Mouse (Mus musculus): ENCODE data around the gene Aqp7. TPM values are rescaled to one million over a fixed set of nuclear protein-coding genes. Genes with fewer than 3 reads are reported as not detected.

The Aqp7 gene
- polyA plus RNA-seq, 1 experiment: 2.9 TPM

GRCm38 (mm10) chr4:41048926-41049325 lies 987 bp upstream of the Aqp7 start:
- no peak for DNase-seq
- WGBS: 57% methylated on average over 2 of the region's 2 CpGs
- no peak for TF ChIP-seq CTCF (IDR thresholded peaks at IDR 0.05; ENCODE audit: insufficient read depth, low read length)

GRCm38 (mm10) chr4:41046254-41046795 lies 1.6 kb downstream of the Aqp7 start:
- no peak overlapping the region for H3K4me3 ChIP-seq (replicated peaks; ENCODE audit: extremely low read depth, low read depth, low read length)
- H3K4me1 ChIP-seq (ENCODE audit: control insufficient read depth, insufficient read depth, low read length): no peaks in the 10 kb centered on the region
- no peak for DNase-seq
- TF ChIP-seq POLR2A (IDR thresholded peaks at IDR 0.05; ENCODE audit: borderline replicate concordance, extremely low read depth, low read depth, low read length) (no peak), CTCF (IDR thresholded peaks at IDR 0.05; ENCODE audit: insufficient read depth, low read length) (no peak)
- 71% methylated on average over 13 of the region's 13 CpGs for WGBS

More at GRCm38 (mm10) chr4:41048926-41049325, 987 bp upstream of the Aqp7 start:
- no peak overlapping the region for H3K4me3 ChIP-seq (replicated peaks; ENCODE audit: extremely low read depth, low read depth, low read length)
- no peaks in the 10 kb centered on the region for H3K4me1 ChIP-seq (ENCODE audit: control insufficient read depth, insufficient read depth, low read length)

GRCm38 (mm10) chr4:41045288-41045687 lies 2.7 kb downstream of the Aqp7 start:
- H3K4me1 ChIP-seq (ENCODE audit: control insufficient read depth, insufficient read depth, low read length): no peaks in the 10 kb centered on the region
- DNase-seq: no peak
- 77% methylated on average over 3 of the region's 3 CpGs for WGBS
- TF ChIP-seq POLR2A (IDR thresholded peaks at IDR 0.05; ENCODE audit: borderline replicate concordance, extremely low read depth, low read depth, low read length): no peak
- TF ChIP-seq CTCF (IDR thresholded peaks at IDR 0.05; ENCODE audit: insufficient read depth, low read length): no peak
- H3K4me3 ChIP-seq (replicated peaks; ENCODE audit: extremely low read depth, low read depth, low read length): no peak overlapping the region

GRCm38 (mm10) chr4:41043961-41044360 lies 4.0 kb downstream of the Aqp7 start:
- no peaks in the 10 kb centered on the region for H3K4me1 ChIP-seq (ENCODE audit: control insufficient read depth, insufficient read depth, low read length)
- WGBS: 64% methylated on average over 5 of the region's 5 CpGs
- DNase-seq: no peak
- no peak for TF ChIP-seq POLR2A (IDR thresholded peaks at IDR 0.05; ENCODE audit: borderline replicate concordance, extremely low read depth, low read depth, low read length)
- TF ChIP-seq CTCF (IDR thresholded peaks at IDR 0.05; ENCODE audit: insufficient read depth, low read length): no peak
- no peak overlapping the region for H3K4me3 ChIP-seq (replicated peaks; ENCODE audit: extremely low read depth, low read depth, low read length)

GRCm38 (mm10) chr4:41042880-41043279 lies 5.1 kb downstream of the Aqp7 start:
- 77% methylated on average over 12 of the region's 12 CpGs for WGBS
- TF ChIP-seq CTCF (IDR thresholded peaks at IDR 0.05; ENCODE audit: insufficient read depth, low read length): no peak
- no peak for TF ChIP-seq POLR2A (IDR thresholded peaks at IDR 0.05; ENCODE audit: borderline replicate concordance, extremely low read depth, low read depth, low read length)
- Histone ChIP-seq H3K4me1 (ENCODE audit: control insufficient read depth, insufficient read depth, low read length) (no peaks in the 10 kb centered on the region), H3K4me3 (replicated peaks; ENCODE audit: extremely low read depth, low read depth, low read length) (no peak overlapping the region)
- DNase-seq: no peak

DNA sequence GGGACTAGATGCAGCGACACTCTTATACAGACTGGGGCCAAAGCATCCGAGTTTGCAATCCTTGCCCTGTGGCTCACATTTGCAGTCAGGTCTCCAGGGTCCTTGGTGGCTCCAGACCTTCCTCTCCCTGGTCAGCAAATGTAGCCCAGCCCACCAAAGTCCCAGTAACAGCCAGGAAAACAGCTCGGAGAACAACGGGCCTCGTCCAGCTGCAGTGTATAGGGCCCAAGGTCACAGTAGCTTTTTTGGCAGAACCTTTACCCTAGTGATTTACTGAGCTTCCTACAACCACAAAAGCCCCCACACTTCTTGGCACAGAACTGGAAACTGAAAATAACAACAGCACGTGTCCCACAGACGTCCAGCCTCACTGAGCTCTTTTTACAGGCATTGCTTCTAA lies 7.0 kb downstream of the Aqp7 start:
- H3K4me3 ChIP-seq (replicated peaks; ENCODE audit: extremely low read depth, low read depth, low read length): no peak overlapping the region
- WGBS: 45% methylated on average over 7 of the region's 7 CpGs
- no peak for TF ChIP-seq CTCF (IDR thresholded peaks at IDR 0.05; ENCODE audit: insufficient read depth, low read length)
- no peak for TF ChIP-seq POLR2A (IDR thresholded peaks at IDR 0.05; ENCODE audit: borderline replicate concordance, extremely low read depth, low read depth, low read length)
- no peak for DNase-seq
- no peaks in the 10 kb centered on the region for H3K4me1 ChIP-seq (ENCODE audit: control insufficient read depth, insufficient read depth, low read length)

DNA sequence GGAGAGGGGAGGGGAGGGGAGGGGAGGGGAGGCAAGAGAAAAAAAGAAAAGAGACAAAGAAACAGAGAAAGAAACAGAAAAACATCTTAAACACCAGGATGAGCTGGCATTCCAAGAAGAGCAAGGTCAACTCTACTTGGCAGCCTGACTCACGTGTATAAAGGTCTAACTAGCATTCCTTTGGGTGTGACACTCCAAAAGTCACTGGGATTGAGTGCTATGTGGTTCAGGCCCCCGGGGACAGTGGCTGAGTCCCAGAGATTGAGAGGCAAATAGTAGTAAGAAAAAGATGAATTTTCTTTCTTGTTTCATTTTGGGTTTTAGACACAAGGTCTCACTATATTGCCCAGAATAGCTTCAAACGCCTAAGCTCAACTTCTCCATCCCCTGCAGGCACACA lies 10.0 kb downstream of the Aqp7 start:
- WGBS: 46% methylated on average over 3 of the region's 3 CpGs
- no peak for DNase-seq

DNA sequence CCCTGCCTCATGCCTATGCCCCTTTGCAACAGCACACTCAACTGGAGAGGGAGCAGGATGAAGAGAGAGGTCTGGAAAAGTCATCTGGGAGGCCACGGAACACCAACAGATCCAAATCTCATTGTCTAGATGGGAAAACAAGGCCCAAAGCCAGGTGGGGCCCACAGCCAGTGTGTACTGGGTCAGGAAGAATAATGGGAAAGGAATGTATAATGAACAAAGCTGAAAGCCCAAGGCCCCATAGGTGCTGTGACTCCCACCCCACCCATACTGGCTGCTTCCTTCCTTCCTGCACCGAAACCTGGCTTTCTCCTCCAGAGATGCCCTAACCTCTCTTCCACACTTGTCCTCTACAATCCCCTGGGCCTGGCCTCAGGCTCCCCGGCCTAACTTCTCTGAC lies 16.7 kb downstream of the Aqp7 start:
- no peaks in the 10 kb centered on the region for H3K4me1 ChIP-seq (ENCODE audit: control insufficient read depth, insufficient read depth, low read length)
- no peak overlapping the region for H3K4me3 ChIP-seq (replicated peaks; ENCODE audit: extremely low read depth, low read depth, low read length)
- 41% methylated on average over 3 of the region's 3 CpGs for WGBS
- no peak for DNase-seq
- TF ChIP-seq POLR2A (IDR thresholded peaks at IDR 0.05; ENCODE audit: borderline replicate concordance, extremely low read depth, low read depth, low read length) (no peak), CTCF (IDR thresholded peaks at IDR 0.05; ENCODE audit: insufficient read depth, low read length) (no peak)

More for the DNA sequence above, 10.0 kb downstream of the Aqp7 start:
- TF ChIP-seq POLR2A (IDR thresholded peaks at IDR 0.05; ENCODE audit: borderline replicate concordance, extremely low read depth, low read depth, low read length) (no peak), CTCF (IDR thresholded peaks at IDR 0.05; ENCODE audit: insufficient read depth, low read length) (no peak)
- Histone ChIP-seq H3K4me1 (ENCODE audit: control insufficient read depth, insufficient read depth, low read length) (no peaks in the 10 kb centered on the region), H3K4me3 (replicated peaks; ENCODE audit: extremely low read depth, low read depth, low read length) (no peak overlapping the region)

DNA sequence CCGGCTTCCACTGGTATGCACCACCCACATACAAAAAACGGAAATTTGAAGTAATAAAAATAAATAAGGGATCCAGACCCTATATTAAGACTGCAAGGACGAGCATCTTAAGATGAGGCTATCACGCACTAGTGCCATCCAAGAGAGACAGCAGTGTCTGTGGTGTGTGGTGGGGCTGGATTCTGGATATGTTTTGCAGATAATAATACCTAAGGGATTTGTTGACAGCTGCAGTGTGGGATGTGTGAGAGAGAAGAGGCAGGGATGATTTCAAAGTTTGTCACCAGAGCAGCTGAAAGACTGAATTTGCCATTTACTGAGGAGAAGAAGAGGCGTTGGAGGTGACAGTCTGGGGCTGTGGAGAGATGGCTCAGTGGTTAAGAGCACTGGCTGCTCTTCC lies 18.6 kb downstream of the Aqp7 start:
- no peaks in the 10 kb centered on the region for H3K4me1 ChIP-seq (ENCODE audit: control insufficient read depth, insufficient read depth, low read length)
- TF ChIP-seq CTCF (IDR thresholded peaks at IDR 0.05; ENCODE audit: insufficient read depth, low read length) (no peak), POLR2A (IDR thresholded peaks at IDR 0.05; ENCODE audit: borderline replicate concordance, extremely low read depth, low read depth, low read length) (no peak)
- 89% methylated on average over 5 of the region's 5 CpGs for WGBS
- no peak overlapping the region for H3K4me3 ChIP-seq (replicated peaks; ENCODE audit: extremely low read depth, low read depth, low read length)
- DNase-seq: no peak

- TF ChIP-seq CTCF (IDR thresholded peaks at IDR 0.05; ENCODE audit: insufficient read depth, low read length): no peak
- no peak for TF ChIP-seq POLR2A (IDR thresholded peaks at IDR 0.05; ENCODE audit: borderline replicate concordance, extremely low read depth, low read depth, low read length)
- DNase-seq: no peak
- Histone ChIP-seq H3K4me3 (replicated peaks; ENCODE audit: extremely low read depth, low read depth, low read length) (no peak overlapping the region), H3K4me1 (ENCODE audit: control insufficient read depth, insufficient read depth, low read length) (no peaks in the 10 kb centered on the region)
- WGBS: 83% methylated on average over 4 of the region's 4 CpGs
Measured at GRCm38 (mm10) chr4:41028272-41028671, 19.7 kb downstream of the Aqp7 start.

Data from lung, adult 2 months (tissue).